Mouse (Mus musculus) MN1 (cell line): ENCODE results near the gene Gm21969.

Experiments used
- DNase-seq: peaks from one replicate; pipeline ENCODE4 v3.0.0-alpha.2; 2016; ENCODE audit warnings: low spot score

Gene Gm21969

GRCm38 (mm10) chr4:139585713-139586112 lies 17.3 kb upstream of the Gm21969 start:
- no peak for DNase-seq

- DNase-seq, result no peak
These were observed 15.6 kb upstream of the Gm21969 start for GRCm38 (mm10) chr4:139587370-139587769.

GRCm38 (mm10) chr4:139587773-139588172 lies 15.2 kb upstream of the Gm21969 start:
- DNase-seq, result no peak

GRCm38 (mm10) chr4:139589351-139590027 lies 13.5 kb upstream of the Gm21969 start:
- DNase-seq, result no peak

GRCm38 (mm10) chr4:139590446-139590845 lies 12.5 kb upstream of the Gm21969 start:
- DNase-seq, result no peak

GRCm38 (mm10) chr4:139592895-139593294 lies 10.1 kb upstream of the Gm21969 start:
- DNase-seq, result no peak

GRCm38 (mm10) chr4:139593383-139593782 lies 9.6 kb upstream of the Gm21969 start:
- DNase-seq, result no peak

GRCm38 (mm10) chr4:139594062-139594461 lies 8.9 kb upstream of the Gm21969 start:
- no peak for DNase-seq

GRCm38 (mm10) chr4:139596715-139597114 lies 6.3 kb upstream of the Gm21969 start:
- DNase-seq, result no peak

GRCm38 (mm10) chr4:139597286-139598284 lies 5.4 kb upstream of the Gm21969 start:
- DNase-seq, result no peak

- no peak for DNase-seq
These were observed 4.6 kb upstream of the Gm21969 start for GRCm38 (mm10) chr4:139598356-139598755.

GRCm38 (mm10) chr4:139598950-139599518 lies 4.0 kb upstream of the Gm21969 start:
- peak; percentile 85 for DNase-seq

- DNase-seq, result no peak
These were observed 1.2 kb upstream of the Gm21969 start for GRCm38 (mm10) chr4:139601519-139602356.

GRCm38 (mm10) chr4:139605216-139605615 lies 2.2 kb downstream of the Gm21969 start:
- DNase-seq, result no peak

- DNase-seq, result no peak
These were observed 3.7 kb downstream of the Gm21969 start for GRCm38 (mm10) chr4:139606732-139607131.

- no peak for DNase-seq
These were observed 6.0 kb downstream of the Gm21969 start for GRCm38 (mm10) chr4:139608975-139609374.

- no peak for DNase-seq
These were observed 8.0 kb downstream of the Gm21969 start for GRCm38 (mm10) chr4:139610954-139611353.

- peak; percentile 79 for DNase-seq
These were observed 8.6 kb downstream of the Gm21969 start for GRCm38 (mm10) chr4:139611542-139611953.

- no peak for DNase-seq
These were observed 11.7 kb downstream of the Gm21969 start for GRCm38 (mm10) chr4:139614524-139615260.

- DNase-seq, result no peak
These were observed 13.5 kb downstream of the Gm21969 start for GRCm38 (mm10) chr4:139616276-139617000.
